Mouse (Mus musculus) adrenal gland, postnatal 0 days (tissue): ENCODE measurements around the gene Gm6657. TPM values are rescaled to one million over a fixed set of nuclear protein-coding genes. Genes with fewer than 3 reads are reported as not detected.

ENCODE experiments used
- polyA plus RNA-seq: library from polyadenylated mRNA; unstranded; fragments of >200 nt; fragmentation: Nextera tagmentation; extraction: Ambion mirVana; gene quantifications from 2 replicates; pipeline ENCODE4 v1.2.1, GENCODE M21; 2015

The Gm6657 gene
- polyA plus RNA-seq = not detected in 2 replicates

GRCm38 (mm10) chr12:78193942-78194341 is at the start of gene Gm6657:
Gene Gm6657 (plus strand): TSS chr12:78194242.

DNA sequence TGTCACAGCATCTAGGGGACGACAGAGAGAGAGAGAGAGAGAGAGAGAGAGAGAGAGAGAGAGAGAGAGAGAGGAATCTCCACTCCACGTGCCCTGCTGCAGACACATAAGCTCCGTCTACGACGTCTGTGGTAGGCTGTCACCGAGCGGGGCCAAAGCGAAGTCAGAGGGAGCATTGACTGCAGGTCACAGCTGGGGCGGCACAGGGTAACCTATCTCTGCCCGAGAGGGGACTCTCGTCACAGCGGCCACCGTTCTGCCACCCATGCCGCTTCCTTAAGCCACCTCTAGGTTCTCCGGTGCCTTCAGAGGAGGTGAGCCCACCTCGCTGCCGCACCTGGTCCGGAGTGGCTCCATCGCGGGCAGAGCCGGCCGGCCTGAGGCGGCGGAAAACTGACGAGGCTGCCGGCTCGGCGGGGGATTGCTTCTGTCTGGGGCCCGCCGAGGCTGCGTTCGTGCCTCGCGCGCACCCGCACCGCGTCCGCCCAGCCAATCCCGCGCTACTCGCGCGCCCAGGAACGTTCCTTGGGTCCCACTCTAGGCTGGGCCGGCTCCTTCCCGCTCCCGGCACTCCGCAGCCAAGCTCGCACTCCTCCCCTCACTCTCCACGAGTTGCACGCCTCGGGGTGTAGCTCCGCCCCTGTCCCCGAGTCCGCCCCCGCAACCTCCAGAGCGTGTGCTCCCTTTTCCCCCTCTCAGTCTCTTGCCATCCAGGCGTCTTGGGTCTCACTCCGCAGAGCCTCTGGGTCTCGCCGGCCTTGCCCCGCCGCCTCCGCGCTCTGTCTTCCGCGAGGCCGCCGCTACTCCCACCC is 31.9 kb downstream of the Gm6657 start, which contains the start of gene Gphn:
Gphn (plus strand) TSS at position 673 of the 812 bp plus-strand sequence.

Other genes starting within 250 kb of the Gm6657 start
- 11.3 and 14.5 TPM in 2 replicates for gene Gphn, start 32.1 kb downstream of the Gm6657 start, polyA plus RNA-seq